Mouse (Mus musculus) adrenal gland, postnatal 25 days (tissue): ENCODE measurements around the gene Pcif1. TPM values are rescaled to one million over a fixed set of nuclear protein-coding genes. Genes with fewer than 3 reads are reported as not detected.
"Not testable (repeated sequence)": the region's sequence is repeated elsewhere in the genome, so short reads cannot be mapped to it uniquely, and the experiment has no call there.

ENCODE experiments used
- DNase-seq: peaks from one replicate; pipeline ENCODE4 v3.0.0; 2021; ENCODE audit warnings: mixed read lengths
- long read RNA-seq: library from polyadenylated mRNA; stranded (forward); transcript quantifications from one replicate; pipeline ENCODE4 v2.0.0, GENCODE M21; 2021
- total RNA-seq: library from RNA; stranded (reverse); gene quantifications from 2 replicates; pipeline ENCODE4 v1.2.3, GENCODE M21; 2021

Gene Pcif1
- total RNA-seq, result 46.6 and 60.9 TPM in 2 replicates
- long read RNA-seq, full-length matches to known transcripts, result 30 of 60 reads
- long read RNA-seq, partial matches to known transcripts, result 9 of 60 reads
- long read RNA-seq, other reads (novel, unspliced or antisense), result 21 of 60 reads

DNA sequence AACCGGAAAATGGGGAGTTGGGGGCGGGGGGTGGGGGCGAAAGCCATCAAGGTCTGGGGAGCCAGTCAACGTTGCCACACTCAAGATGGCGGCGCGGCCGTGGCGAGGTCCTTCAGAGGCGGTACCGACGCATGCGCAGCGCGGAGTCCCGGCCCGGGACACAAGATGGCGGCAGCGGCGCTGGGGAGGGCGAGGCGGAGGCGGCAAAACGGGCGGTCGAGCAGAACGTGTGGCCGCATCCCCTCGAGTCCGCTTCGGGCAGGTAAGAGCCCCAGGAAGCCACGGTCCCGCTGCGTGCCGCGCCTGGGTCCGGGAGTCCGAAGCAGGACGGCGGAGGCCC, at the start of gene Pcif1:
Pcif1 (plus strand) TSS at position 77 of the 340 bp plus-strand sequence.
- peak; percentile 94 for DNase-seq

DNA sequence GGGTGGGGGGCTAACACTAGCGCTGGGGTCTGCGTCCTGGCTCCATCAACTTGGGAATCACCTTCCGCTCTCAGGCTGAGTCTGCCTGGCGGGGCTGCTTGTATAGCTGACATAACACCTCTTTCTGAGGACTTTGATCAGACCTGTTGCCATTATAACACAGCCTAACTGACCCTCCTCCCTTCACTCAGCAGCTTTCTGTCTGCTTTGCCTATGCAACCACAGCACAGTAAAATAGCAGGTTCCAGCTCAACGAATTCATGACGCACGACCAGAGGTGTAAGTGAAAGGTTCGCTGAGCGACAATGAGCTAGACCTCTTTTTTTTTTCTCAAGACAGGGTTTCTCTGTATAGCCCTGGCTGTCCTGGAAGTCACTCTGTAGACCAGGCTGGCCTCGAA, 48.1 kb upstream of the Pcif1 start:
- no peak for DNase-seq

- DNase-seq, result no peak
These were observed 46.9 kb upstream of the Pcif1 start for GRCm38 (mm10) chr2:164832032-164832747.

DNA sequence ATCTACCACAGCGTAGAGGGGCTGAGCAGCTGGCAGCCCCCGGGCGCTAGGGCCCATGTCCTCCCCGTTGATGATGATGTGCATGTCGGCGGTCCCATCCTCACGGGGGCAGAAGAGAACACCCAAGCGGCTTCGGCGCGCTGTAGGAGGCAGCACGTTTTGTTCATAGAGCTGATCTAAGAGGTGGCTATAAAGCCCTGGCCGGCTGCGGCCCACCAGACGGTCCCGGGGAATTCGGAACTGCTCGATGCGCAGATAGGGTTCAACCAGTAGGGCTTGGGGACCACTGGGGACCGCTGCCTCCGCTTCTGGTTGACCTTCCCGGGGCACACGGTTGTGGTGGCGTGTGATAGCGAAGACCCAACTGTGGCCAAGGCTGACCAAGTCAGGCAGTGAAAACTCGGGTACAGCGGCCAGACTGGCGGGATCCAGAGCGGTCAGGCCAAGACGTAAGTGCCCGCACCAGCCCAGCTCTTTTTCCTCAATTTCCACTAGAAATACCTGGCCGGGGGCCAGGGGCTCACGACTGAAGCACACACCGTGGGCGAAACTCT, 46.3 kb upstream of the Pcif1 start, which contains the start of gene Ctsa:
Ctsa (plus strand) TSS at position 126 of the 554 bp plus-strand sequence.
- DNase-seq, result peak; percentile 77

GRCm38 (mm10) chr2:164833314-164833959, 45.7 kb upstream of the Pcif1 start, which contains the start of gene Neurl2:
Gene Neurl2 (minus strand): TSS chr2:164833456.
- peak; percentile 85 for DNase-seq

- no peak for DNase-seq
These were observed 44.6 kb upstream of the Pcif1 start for GRCm38 (mm10) chr2:164834531-164834930.

DNA sequence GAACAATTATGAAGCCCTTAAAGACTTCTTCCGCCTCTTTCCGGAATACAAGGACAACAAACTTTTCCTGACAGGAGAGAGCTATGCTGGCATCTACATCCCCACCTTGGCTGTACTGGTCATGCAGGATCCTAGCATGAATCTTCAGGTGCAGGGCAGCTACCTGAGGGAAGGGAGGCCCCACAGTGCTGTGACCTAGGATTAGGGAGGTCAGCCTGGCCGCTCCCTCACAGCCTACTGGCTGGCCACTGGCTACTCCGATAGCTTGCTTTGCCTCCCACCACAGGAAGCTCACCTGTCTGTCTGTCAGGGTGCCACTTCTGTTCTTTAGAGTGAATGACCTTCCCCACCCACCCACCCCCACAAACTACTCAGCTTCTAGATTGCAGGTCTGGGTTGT, 43.9 kb upstream of the Pcif1 start:
- DNase-seq, result no peak

- no peak for DNase-seq
These were observed 33.3 kb upstream of the Pcif1 start for GRCm38 (mm10) chr2:164845782-164846181.

DNA sequence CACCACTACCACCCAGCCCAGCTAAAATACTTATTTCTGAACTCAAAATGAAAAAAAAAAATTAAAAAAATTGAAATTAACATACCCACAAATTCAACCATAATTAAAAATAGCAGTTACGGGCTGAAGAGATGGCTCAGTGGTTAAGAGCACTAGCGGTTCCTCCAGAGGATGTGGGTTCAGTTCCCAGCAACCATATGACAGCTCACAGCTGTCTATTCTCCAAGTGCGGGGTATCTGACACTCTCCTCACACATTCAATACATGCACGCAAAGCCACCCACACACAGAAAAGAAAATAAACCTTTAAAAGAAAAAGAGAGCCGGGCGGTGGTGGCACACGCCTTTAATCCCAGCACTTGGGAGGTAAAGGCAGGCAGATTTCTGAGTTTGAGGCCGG, 29.0 kb upstream of the Pcif1 start:
- no peak for DNase-seq

DNA sequence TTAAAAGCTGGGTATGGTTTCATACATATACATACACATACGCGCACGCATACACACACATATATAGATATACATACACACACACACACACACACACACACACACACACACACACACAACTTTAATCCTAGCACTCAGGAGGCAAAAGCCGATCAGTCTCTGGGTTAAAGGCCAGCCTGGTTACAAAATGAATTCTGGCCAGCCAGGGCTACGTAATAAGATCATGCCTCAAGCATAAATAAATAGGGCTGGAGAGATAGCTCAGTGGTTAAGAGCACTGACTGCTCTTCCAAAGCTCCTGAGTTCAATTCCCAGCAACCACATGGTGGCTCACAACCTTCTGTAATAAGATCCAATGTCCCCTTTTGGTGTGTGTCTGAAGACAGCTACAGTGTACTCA, 23.5 kb upstream of the Pcif1 start:
- not testable (repeated sequence) for DNase-seq

DNA sequence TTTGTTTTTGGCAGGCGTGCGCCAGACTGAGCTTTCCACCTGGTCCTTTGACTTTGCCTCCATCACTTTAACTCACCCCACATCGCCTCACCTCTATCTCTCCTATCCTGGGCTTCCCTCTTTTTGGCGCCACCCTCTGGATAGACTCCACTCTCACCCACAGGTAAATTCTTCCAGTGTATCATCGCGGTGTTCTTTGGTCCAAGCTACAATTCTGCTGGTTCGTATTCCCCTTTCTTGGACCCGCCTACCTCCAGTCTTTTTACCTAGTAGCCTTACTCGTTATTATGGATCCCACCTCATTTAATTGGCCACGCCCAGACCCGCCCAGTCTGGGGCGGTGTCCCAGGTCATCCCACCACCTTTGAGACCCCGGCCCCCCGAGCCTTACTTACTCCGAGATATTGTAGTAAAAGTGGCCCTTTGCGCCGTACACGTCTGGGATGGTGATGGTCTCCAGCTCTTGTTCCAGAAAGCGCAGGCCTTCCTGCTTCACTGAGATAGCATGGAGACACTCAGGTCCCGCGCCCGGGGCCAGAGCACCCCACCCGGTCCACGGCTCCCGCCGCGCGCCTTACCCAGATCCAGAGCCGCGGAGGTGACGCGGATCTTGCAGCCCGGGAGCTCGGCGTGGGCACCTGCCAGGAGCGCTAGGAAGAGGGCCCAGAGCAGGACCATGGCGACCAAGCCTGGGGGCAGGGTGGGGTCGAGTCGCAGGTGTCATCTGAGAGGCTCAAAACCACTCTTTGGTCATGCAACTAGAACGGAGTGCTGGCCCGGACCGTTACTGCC, 22.6 kb upstream of the Pcif1 start:
- no peak for DNase-seq

DNA sequence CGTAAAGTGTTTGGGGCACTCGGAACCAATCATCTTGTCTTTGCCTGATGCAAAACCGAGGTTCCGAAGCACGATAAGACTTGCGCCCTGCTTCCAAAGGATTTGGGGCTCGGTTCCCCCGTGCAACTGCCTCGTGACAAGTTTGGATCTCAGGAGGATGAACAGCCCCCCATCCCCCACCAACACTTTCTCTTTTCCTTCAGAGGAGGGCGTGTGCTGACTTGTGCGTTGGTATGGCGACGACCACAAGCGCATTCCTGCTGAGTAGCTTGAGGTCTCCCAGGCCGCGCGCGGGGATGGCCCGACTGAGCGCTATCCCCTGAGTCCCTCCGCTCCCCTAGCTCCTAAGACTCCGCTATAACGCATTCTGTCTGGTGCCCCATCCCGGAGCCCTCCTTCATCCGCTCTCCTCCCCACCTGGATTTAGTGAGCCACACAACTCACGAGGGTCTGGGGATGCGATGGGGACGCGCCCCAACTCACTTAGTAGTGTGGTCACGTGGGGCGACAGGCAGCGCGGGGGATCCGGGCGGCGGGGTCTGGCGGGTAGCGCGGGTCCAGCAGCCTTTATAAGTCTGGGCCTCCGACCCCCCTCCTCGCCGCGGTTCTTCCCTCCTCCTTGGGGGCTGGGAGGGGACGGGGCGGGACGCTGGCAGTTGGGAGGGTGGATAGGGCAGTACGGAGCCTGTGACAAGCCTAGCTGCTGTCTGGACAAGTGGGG, 21.8 kb upstream of the Pcif1 start, which contains the start of gene Pltp:
Pltp (minus strand) TSS at position 611 of the 721 bp plus-strand sequence.
- peak; percentile 41 for DNase-seq

GRCm38 (mm10) chr2:164857842-164858553, 21.1 kb upstream of the Pcif1 start:
- DNase-seq, result no peak

DNA sequence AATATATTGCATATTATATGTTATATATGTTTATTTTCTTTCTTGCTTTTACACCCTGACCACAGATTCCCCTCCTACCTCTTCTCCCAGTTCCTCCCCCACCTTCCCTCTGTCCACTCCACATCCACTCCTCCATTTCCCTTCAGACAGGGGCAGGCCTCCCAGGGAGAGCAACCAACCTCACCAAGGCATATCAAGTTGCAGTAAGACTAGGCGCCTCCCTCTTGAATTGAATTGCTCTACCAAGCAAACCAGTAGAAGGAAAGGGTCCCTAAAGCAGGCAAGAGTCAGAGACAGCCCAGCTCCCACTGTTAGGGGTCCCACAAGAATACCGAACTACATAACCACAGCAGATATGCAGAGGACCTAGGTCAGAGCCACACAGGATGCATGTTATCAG, 19.9 kb upstream of the Pcif1 start:
- DNase-seq, result no peak

- no peak for DNase-seq
These were observed 19.3 kb upstream of the Pcif1 start for GRCm38 (mm10) chr2:164859640-164860432.

DNA sequence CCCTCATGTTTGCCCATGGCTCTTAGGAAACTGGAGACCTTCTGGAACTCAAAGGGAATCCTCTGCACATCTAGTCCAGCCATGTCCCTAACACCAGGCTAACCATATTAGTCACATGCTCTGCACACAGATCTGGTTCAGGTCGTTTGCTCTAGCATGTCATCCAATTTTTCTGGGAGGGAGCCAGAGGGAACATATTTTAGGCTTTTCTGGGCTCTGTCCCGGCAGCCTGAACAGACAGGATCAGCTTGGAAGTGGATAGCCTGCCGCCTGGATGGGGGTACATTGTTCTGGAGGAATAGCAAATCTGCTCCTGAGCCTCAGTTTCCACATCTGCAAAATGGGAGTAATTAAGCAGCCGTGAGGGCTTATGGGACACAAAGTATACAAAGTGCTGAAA, 18.0 kb upstream of the Pcif1 start:
- DNase-seq, result no peak

DNA sequence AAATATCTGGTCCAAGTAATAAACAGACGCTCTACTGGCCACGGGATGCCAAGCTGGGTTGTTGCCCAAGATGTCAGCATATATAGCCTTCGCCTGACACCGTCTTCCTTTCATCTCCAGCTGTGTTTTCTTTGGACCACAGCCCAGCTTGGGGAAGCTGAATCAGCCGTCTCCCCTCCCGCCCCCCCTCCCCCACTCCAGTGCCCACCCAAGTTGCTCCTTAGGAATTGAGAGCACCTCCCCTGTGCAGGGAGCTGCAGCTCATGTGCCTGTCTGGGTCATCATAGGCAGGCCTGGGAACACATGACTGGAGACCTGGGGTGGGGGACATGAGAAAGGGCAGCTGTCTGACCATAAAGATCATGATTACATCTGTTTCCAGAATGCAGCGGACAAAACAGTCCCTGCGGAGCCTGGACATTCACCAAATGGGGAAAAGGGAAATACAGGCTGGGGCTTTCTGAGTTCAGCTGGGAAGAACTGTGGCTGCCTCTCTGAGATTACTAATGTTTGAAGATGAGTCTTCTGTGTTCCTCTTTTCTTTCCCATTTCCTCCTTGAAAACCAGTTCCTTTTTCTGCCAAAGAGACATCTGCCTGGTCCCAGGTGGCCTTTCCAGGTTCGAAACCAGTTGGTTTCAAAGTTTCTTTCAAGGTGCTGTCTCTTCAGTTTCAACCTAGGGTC, 16.8 kb upstream of the Pcif1 start:
- DNase-seq, result peak; percentile 67

- DNase-seq, result not testable (repeated sequence)
These were observed 15.7 kb upstream of the Pcif1 start for GRCm38 (mm10) chr2:164863411-164863810.

- DNase-seq, result no peak
These were observed 14.5 kb upstream of the Pcif1 start for GRCm38 (mm10) chr2:164864593-164864992.
